Mouse (Mus musculus) G1E (cell line): ENCODE results near the gene B3galnt2.

ENCODE experiments used
- CTCF ChIP-seq: IDR thresholded peaks from 2 replicates; pipeline ENCODE4 v1.5.1; 2012; ENCODE audit warnings: low read depth, low read length, inconsistent platforms, mixed read lengths
- GATA1 ChIP-seq: IDR thresholded peaks from 2 replicates; pipeline ENCODE4 v1.6.1; 2012; ENCODE audit warnings: borderline replicate concordance, low read length, inconsistent platforms, mixed read lengths
- GATA2 ChIP-seq: IDR thresholded peaks from 2 replicates; pipeline ENCODE4 v1.6.1; 2012; ENCODE audit warnings: low read depth, low read length, inconsistent platforms, borderline replicate concordance
- POLR2AphosphoS5 ChIP-seq: IDR thresholded peaks from 2 replicates; pipeline ENCODE4 v1.6.1; 2012; ENCODE audit warnings: low read depth, low read length, inconsistent platforms; ENCODE audit not compliant: insufficient replicate concordance
- TAL1 ChIP-seq: conservative IDR thresholded peaks from 2 replicates; pipeline ENCODE4 v1.6.1; 2012; ENCODE audit warnings: low read depth, low read length, inconsistent platforms, mixed read lengths

- TF ChIP-seq CTCF (no peak), POLR2AphosphoS5 (no peak), GATA1 (no peak), TAL1 (no peak), GATA2 (no peak)
Measured at GRCm38 (mm10) chr13:14004999-14005398, 50.7 kb downstream of the B3galnt2 start.
